Mouse (Mus musculus) hematopoietic stem cell, adult 5-6 weeks (primary cell): ENCODE measurements at regions not wholly inside any gene's neighbourhood (a gene's known extent, or its start where the extent isn't known, plus 50 kb on each side); places are given as distances from the start of the nearest gene placed in this dataset.

Experiments
- ATAC-seq, 2 experiments: fragments of 125-278 bp in 1 of 2; replicated peaks in 1 of 2; 2 replicates each; pipeline ENCODE4 v1.8.0; 2016 to 2017; ENCODE audit warnings: inconsistent platforms in 2 of 2, mild to moderate bottlenecking in 2 of 2, moderate number of reproducible peaks in 2 of 2, low read depth in 1 of 2, moderate TSS enrichment in 1 of 2; ENCODE audit not compliant: low FRiP score in 2 of 2, poor library complexity in 2 of 2, severe bottlenecking in 2 of 2, insufficient read depth in 1 of 2, low TSS enrichment in 1 of 2

DNA sequence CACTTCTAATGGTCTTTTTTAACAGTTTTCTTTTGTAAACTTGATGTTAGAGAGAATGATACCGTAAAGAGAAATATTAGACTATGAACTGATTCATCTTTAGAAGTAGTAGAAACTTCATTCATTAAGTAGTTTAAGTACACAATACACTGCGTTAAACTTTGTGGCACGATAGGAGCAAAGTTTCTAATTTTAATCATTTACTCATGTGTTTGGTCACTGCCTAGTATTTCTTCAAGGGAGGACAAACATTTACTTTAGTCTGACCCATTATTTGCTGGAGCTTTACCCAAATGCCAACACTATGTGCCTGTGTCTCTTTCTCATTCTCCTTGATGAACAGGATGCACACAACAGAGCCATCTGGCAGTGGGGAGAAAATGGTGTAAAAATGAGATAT is 200.6 kb downstream of the Chm start:
- no peak for ATAC-seq

DNA sequence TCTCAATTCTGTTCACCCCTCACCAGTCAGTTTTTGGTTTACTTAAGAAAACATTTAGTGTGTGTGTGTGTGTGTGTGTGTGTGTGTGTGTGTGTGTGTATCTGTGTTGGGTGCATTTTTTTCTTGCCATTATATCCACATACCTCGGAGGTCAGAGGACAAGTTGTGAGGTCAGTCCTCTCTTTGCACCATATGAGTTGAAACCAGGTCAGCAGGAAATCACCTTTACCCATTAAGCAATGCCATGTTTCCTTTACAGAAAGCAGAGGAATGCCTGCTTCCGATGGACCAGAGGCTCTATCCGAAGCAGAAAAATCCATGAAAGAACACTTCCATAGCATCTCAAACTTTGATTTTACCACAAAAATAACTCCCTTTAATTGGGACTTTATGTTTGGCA is 201.2 kb downstream of the Chm start:
- ATAC-seq = no peak

DNA sequence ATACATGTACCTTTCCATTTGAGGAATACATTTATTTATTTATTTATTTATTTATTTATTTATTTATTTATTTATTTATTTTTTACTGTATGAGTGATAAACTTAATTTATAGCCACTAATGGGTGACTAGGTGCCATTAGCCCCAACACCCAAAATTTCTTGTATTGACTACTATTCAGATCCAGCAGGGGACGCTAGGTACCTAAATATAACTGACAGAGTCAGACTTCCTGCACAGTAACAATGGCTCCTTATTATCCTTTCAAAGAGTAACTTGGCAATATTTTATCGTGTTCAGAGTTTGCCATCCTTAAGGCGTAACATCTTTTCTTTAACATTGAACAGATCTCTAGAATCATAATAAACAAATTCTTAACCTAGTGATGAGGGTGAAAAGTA is 206.7 kb downstream of the Chm start:
- ATAC-seq = peak in 1 of 2 experiments; percentile 27; a peak in 1 of 4 replicates

DNA sequence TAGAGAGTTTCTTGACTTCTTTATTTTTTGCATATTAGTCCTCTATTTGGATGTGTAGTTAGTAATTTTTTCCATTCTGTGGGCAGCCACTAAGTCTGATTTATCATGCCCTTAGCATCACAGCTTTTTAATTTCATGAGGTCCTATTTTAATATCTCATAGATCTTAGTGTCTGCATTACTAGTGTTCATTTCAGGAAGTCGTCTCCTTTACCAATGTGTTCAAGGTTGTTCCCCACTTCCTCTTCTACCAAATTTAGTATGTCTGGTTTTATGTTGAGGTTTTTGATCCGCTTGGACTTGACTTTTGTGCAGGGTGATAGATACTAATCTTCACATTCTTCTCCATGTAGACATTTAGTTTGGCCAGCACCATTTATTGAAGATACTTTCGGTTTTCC is 221.2 kb downstream of the Chm start:
- ATAC-seq = peak; percentile 51 to 69; a peak in 2 of 4 replicates

DNA sequence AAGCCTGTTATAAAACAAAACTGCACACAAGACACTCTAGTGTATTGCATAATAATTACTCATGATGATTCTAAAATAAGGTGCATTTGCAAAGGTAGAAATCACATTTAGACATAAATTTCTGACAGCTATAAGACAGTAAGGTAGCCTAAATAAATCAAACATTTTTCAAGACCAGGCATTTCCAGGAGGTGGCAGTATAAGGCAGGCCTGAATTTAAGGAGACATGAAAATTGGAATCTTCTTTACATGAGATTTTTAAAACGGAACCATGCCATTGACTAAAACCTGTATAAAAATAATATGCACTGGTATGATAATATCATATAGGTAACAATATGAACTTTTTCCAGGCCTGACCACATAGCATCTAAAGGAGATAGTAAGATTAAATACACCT is 235.5 kb downstream of the Chm start:
- ATAC-seq = no peak

DNA sequence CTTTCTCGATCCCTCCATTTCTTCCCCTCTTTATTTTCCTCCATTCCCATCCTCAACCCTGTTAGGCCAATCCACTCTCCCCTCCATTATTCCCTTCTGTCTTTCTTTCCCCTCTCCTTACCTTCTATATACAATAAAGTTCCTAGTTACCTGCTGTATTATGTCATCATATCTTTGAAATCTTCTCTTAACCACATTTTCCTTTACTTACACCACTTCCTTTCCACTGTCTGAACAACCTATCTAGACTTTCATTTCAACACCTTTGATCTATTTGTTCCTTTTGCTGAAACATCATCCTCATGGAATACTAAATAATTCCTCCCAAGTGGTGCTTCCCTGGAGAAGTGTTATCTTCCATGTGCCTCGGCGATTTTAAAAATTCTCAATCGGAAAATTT is 237.8 kb downstream of the Chm start:
- no peak for ATAC-seq

DNA sequence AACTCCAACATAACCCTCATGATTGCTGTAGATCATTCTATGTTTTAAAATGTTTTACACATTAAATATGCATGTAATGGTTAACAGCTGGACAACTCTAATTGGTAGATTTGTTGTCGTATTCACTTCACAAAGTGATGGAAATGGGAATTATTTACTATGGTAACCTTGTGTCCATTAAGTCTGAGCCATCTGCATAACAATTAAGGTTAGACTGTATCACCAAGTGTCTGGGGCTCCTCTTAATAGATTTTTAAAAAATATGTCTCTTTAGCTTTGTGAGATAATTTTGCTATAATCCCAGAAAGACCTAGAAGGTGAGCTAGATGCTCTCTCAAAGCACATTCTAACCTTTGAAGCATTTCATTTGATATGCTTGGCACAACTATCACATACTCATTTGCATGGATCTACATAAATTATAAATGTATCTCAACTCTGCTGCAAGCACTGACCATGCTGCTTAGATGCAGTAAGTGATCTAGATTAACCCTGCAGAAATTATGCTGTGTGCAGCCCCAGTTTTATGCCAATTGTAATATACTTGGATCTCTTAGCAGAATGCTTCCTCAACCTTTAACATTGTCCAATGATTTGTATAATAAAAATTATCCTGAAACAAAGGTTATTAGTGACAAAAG is 227.2 kb upstream of the Pof1b start:
- ATAC-seq = no peak

DNA sequence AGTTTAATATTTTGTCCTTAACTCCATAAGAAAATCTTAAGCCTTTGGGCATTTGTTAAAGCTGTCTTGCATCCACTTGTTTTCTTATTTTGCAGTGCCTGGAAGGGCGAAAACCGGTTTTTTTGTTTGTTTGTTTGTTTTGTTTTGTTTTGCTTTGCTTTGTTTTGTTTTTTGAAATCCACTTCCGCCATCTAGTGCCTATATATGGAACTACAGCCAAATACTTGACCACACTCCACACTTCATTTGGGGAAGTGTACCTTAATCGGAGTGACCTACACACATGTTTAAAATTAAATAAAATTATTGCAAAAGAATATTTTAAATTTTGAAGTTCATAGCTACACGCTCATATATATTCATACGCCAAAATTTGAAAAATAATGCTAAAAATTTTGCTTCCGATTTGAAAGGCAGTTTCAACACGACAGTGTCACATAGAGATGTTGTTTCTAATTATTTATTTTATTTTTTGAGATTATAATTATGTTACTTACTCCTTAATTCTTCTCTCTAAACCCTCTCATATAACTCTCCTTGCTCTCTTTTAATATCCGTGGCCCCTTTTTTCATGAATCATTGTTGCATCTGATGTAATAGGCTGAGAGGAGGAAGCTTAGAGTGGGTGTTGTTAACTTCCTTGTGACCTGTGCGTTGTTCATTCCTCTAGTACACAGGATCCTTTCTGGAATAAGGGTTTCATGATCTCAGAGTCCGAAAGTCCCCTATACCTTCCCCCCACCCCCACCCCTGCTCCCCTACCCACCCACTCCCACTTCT is 205.4 kb upstream of the Pof1b start:
- peak in 1 of 2 experiments; percentile 45; a peak in 1 of 4 replicates for ATAC-seq

DNA sequence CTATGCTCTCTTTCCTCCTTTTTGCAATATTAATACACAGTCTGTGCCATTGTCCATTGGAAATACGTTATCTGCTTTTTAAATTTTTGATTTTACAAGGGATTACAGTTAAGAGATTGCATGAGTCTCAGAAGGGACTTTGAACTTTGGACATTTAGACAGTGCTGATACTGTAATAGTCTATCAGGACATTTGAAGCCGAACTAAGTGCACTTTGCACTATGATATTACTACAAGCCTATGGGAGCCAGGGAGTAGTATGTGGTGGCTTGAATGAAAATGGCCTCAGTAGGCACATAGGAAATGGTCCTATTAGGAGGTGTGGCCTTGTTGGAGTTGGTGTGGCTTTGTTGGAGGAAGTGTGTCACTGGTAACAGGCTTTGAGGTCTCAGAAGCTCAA is 188.1 kb upstream of the Pof1b start:
- no peak for ATAC-seq
